Mouse (Mus musculus) spleen, adult 2 months (tissue): ENCODE measurements around the gene Zdbf2.

ENCODE experiments used
- CTCF ChIP-seq: fragments of 200-500 bp; IDR thresholded peaks from 2 replicates; pipeline ENCODE4 v1.5.1; 2011; ENCODE audit warnings: mild to moderate bottlenecking, inconsistent platforms; ENCODE audit not compliant: insufficient read depth, insufficient read length, insufficient replicate concordance; ENCODE audit errors: extremely low read depth
- POLR2A ChIP-seq: fragments of 200-500 bp; IDR thresholded peaks from 2 replicates; pipeline ENCODE4 v1.6.1; 2011; ENCODE audit warnings: low read depth, low read length, inconsistent platforms

DNA sequence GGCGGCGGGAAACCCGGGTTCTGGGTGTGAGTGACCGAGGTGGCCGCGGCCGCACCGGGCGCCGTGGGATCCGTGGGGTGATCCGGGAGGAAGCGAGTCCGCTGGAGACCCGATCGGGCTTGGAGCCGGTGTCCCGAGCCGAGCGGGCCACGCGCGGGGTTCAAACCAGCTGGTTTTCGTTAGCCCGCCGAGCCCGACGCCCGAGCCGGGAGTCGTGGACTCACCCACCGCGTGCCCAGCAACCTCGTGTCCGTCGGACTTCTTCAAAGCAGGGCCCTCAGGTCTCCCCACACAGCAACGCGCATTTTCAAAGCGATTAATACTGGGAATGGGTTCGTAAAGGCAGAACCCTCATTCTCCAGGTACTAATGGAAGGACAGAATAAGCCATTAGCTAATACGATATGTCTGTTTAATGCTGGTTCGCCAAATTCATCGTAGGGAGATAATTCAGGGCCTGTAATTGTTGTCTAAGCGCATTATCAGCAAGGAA is 24.7 kb upstream of the Zdbf2 start:
- no peak for TF ChIP-seq POLR2A
- no peak for TF ChIP-seq CTCF
